In the genomic region with DNA sequence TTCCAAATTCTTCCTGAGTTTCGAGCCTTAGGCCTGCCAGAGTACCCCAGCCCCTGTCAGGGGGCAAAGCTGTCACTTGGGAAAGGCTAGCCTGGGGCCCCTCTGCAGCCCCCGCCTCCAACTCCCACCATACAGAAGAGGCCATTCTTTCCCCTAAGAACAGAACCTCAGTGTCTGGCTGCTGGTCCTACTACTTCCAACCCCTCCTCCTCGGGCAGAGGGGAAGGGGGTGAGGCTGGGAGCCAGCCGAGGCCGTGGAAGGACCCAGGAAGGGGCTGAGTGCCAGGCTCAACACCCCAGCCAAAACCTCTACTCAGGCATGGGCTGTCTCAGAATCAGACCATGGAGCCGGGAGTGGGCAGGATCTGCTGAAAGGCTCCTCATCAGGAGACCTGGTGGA, we compare ENCODE assay signal across 11 mouse cellular contexts. TPM values are rescaled to one million over a fixed set of nuclear protein-coding genes. Genes with fewer than 3 reads are reported as not detected.
DNase-seq lines count a peak whose midpoint lies in the region; ATAC-seq and TF ChIP-seq lines count a peak whose summit lies in the region.
"Had no signal": no experiment of that assay in that cellular context is flagged by ENCODE, and none has a peak within 500 bp of the region (broad histone marks: within the 10 kb centered on the region; RNA-seq: fewer than 3 reads in every experiment).

No protein-coding gene starts in this region.

- ATAC-seq in liver, embryonic 12.5 days: no peak
- no peak for ATAC-seq in intestine, embryonic 15.5 days
- ATAC-seq in lung, postnatal 0 days: no peak

- WGBS in liver, adult 2 months: 24% methylated on average over 6 of the region's 6 CpGs
- WGBS in liver, embryonic 12.5 days (ENCODE audit: insufficient replicate concordance): 58% methylated on average over 6 of the region's 6 CpGs
- 56% methylated on average over 6 of the region's 6 CpGs for WGBS in intestine, embryonic 15.5 days
- 53% methylated on average over 6 of the region's 6 CpGs for WGBS in lung, postnatal 0 days

- peak; percentile 62 to 80 for DNase-seq in cerebellum, postnatal 14 days
- no peak for DNase-seq in cerebellum, adult 9-11 months
- no peak for DNase-seq in liver, adult 2 months (ENCODE audit: extremely low read depth, low read depth, low spot score)
- peak; percentile 56 for DNase-seq in right cerebral cortex, postnatal 4 days
- DNase-seq in ovary, postnatal 14 days (ENCODE audit: low spot score): no peak
- DNase-seq in lung, postnatal 0 days (ENCODE audit: low spot score): no peak
- DNase-seq: cerebellum, postnatal 25 days; gastrocnemius, postnatal 25 days had no signal

- H3K9me3 ChIP-seq in liver, embryonic 12.5 days (replicated peaks): no peaks in the 10 kb centered on the region
- H3K9me3 ChIP-seq in intestine, embryonic 15.5 days: no peaks in the 10 kb centered on the region
- H3K9me3 ChIP-seq in lung, postnatal 0 days (ENCODE audit: low read length): no peaks in the 10 kb centered on the region

- no peak overlapping the region for H3K4me3 ChIP-seq in liver, adult 2 months (ENCODE audit: insufficient read depth, low read depth, low read length)
- H3K4me3 ChIP-seq in liver, embryonic 12.5 days: no peak overlapping the region
- H3K4me3 ChIP-seq in intestine, embryonic 15.5 days (replicated peaks): no peak overlapping the region
- H3K4me3 ChIP-seq in lung, postnatal 0 days (ENCODE audit: low read depth, low read length): no peak overlapping the region

- peaks cover 18% of the 10 kb centered on the region for H3K36me3 ChIP-seq in liver, adult 2 months (ENCODE audit: control insufficient read depth, insufficient read depth, low read length)
- H3K36me3 ChIP-seq in liver, embryonic 12.5 days: peaks cover 64% of the 10 kb centered on the region
- H3K36me3 ChIP-seq in intestine, embryonic 15.5 days: no peaks in the 10 kb centered on the region
- no peaks in the 10 kb centered on the region for H3K36me3 ChIP-seq in lung, postnatal 0 days (ENCODE audit: insufficient read depth, low read length)

- H3K79me2 ChIP-seq in liver, adult 2 months (ENCODE audit: control insufficient read depth, insufficient read depth, low read length): peaks cover 10% of the 10 kb centered on the region

- no peak for TF ChIP-seq EP300 in lung, postnatal 0 days (IDR thresholded peaks at IDR 0.05)

- H3K9ac ChIP-seq in liver, adult 2 months (ENCODE audit: low read depth, low read length): peak overlapping the region; percentile 7
- H3K9ac ChIP-seq in liver, embryonic 12.5 days: no peak overlapping the region
- no peak overlapping the region for H3K9ac ChIP-seq in intestine, embryonic 15.5 days
- no peak overlapping the region for H3K9ac ChIP-seq in lung, postnatal 0 days (replicated peaks; ENCODE audit: low read depth)

- H3K27me3 ChIP-seq in liver, adult 2 months (ENCODE audit: control insufficient read depth, insufficient read depth, low read length): no peaks in the 10 kb centered on the region
- H3K27me3 ChIP-seq in liver, embryonic 12.5 days (replicated peaks): no peaks in the 10 kb centered on the region
- no peaks in the 10 kb centered on the region for H3K27me3 ChIP-seq in intestine, embryonic 15.5 days (replicated peaks)
- H3K27me3 ChIP-seq in lung, postnatal 0 days (replicated peaks; ENCODE audit: insufficient read depth, low read length): no peaks in the 10 kb centered on the region

- H3K4me2 ChIP-seq in liver, embryonic 12.5 days: no peak overlapping the region
- no peak overlapping the region for H3K4me2 ChIP-seq in intestine, embryonic 15.5 days (replicated peaks)
- no peak overlapping the region for H3K4me2 ChIP-seq in lung, postnatal 0 days (replicated peaks; ENCODE audit: low read depth, low read length)

- TF ChIP-seq CTCF in liver, adult 2 months (IDR thresholded peaks at IDR 0.05; ENCODE audit: low read depth, low read length): no peak
- no peak for TF ChIP-seq CTCF in lung, postnatal 0 days (IDR thresholded peaks at IDR 0.05)

- no peak for TF ChIP-seq POLR2A in liver, adult 2 months (IDR thresholded peaks at IDR 0.05; ENCODE audit: extremely low read depth, insufficient read depth, low read length)

- peak overlapping the region; percentile 85 for H3K27ac ChIP-seq in liver, adult 2 months (replicated peaks; ENCODE audit: insufficient read depth, low read depth, low read length)
- H3K27ac ChIP-seq in liver, embryonic 12.5 days: no peak overlapping the region
- H3K27ac ChIP-seq in intestine, embryonic 15.5 days: peak overlapping the region; percentile 1; the same call in 1 of the 2 replicates
- no peak overlapping the region for H3K27ac ChIP-seq in lung, postnatal 0 days (ENCODE audit: low read length)
- H3K27ac ChIP-seq: kidney, postnatal 0 days had no signal

- peaks cover 50% of the 10 kb centered on the region for H3K4me1 ChIP-seq in liver, adult 2 months (ENCODE audit: control insufficient read depth, insufficient read depth, low read length)
- peaks cover 59% of the 10 kb centered on the region for H3K4me1 ChIP-seq in liver, embryonic 12.5 days
- H3K4me1 ChIP-seq in intestine, embryonic 15.5 days (replicated peaks): peaks cover 61% of the 10 kb centered on the region
- H3K4me1 ChIP-seq in lung, postnatal 0 days (ENCODE audit: insufficient read depth, low read depth, low read length): peaks cover 6% of the 10 kb centered on the region; the same call in 1 of the 2 replicates

RNA-seq across cellular contexts. Expression of gene Tmem104, which starts 8.1 kb away (rescaled TPM):
- 5.3 and 8.1 TPM in 2 replicates for total RNA-seq in liver, adult 2 months (2014; rRNA removed)
- polyA plus RNA-seq in liver, adult 2 months (2012; rRNA removed): 8.7 and 9.1 TPM in 2 replicates
- 7.5 and 8.1 TPM in 2 replicates for polyA plus RNA-seq in liver, embryonic 12.5 days (2016; fragmentation: Nextera tagmentation; extraction: Ambion mirVana)
- polyA plus RNA-seq in intestine, embryonic 15.5 days (2015; fragmentation: Nextera tagmentation; extraction: Ambion mirVana): 9.3 and 12.2 TPM in 2 replicates
- polyA plus RNA-seq in lung, postnatal 0 days (2015; fragmentation: Nextera tagmentation; extraction: Ambion mirVana): 9.6 and 10.5 TPM in 2 replicates

RNA-seq across cellular contexts. Expression of gene Nat9, which starts 8.5 kb away (rescaled TPM):
- total RNA-seq in liver, adult 2 months (2014; rRNA removed): 42.7 and 43.7 TPM in 2 replicates
- polyA plus RNA-seq in liver, adult 2 months (2012; rRNA removed): 28.7 and 35.2 TPM in 2 replicates
- polyA plus RNA-seq in liver, embryonic 12.5 days (2016; fragmentation: Nextera tagmentation; extraction: Ambion mirVana): 12.8 and 12.9 TPM in 2 replicates
- 20.5 and 20.6 TPM in 2 replicates for polyA plus RNA-seq in intestine, embryonic 15.5 days (2015; fragmentation: Nextera tagmentation; extraction: Ambion mirVana)
- polyA plus RNA-seq in lung, postnatal 0 days (2015; fragmentation: Nextera tagmentation; extraction: Ambion mirVana): 30.3 and 30.8 TPM in 2 replicates

RNA-seq across cellular contexts. Expression of gene Slc9a3r1, which starts 16.1 kb away (rescaled TPM):
- 113 and 117 TPM in 2 replicates for total RNA-seq in liver, adult 2 months (2014; rRNA removed)
- polyA plus RNA-seq in liver, adult 2 months (2012; rRNA removed): 130 and 177 TPM in 2 replicates
- polyA plus RNA-seq in liver, embryonic 12.5 days (2016; fragmentation: Nextera tagmentation; extraction: Ambion mirVana): 74.5 and 75.7 TPM in 2 replicates
- 252 and 270 TPM in 2 replicates for polyA plus RNA-seq in intestine, embryonic 15.5 days (2015; fragmentation: Nextera tagmentation; extraction: Ambion mirVana)
- 56.9 and 71.2 TPM in 2 replicates for polyA plus RNA-seq in lung, postnatal 0 days (2015; fragmentation: Nextera tagmentation; extraction: Ambion mirVana)

RNA-seq across cellular contexts. Expression of gene Cd300lf, which starts 45.4 kb away (rescaled TPM):
- total RNA-seq in liver, adult 2 months (2014; rRNA removed): 1.2 and 1.5 TPM in 2 replicates
- polyA plus RNA-seq in liver, adult 2 months (2012; rRNA removed): 0.54 and 1.1 TPM in 2 replicates
- 0.90 and 1.3 TPM in 2 replicates for polyA plus RNA-seq in liver, embryonic 12.5 days (2016; fragmentation: Nextera tagmentation; extraction: Ambion mirVana)
- polyA plus RNA-seq in intestine, embryonic 15.5 days (2015; fragmentation: Nextera tagmentation; extraction: Ambion mirVana): 0.85 and 1.2 TPM in 2 replicates
- polyA plus RNA-seq in lung, postnatal 0 days (2015; fragmentation: Nextera tagmentation; extraction: Ambion mirVana): 12.7 and 13.1 TPM in 2 replicates
- total RNA-seq: gastrocnemius, postnatal 25 days had no signal

Comparison
In these comparisons a context has a peak if more than half of its experiments do, and no peak if none do; other contexts are left out.
1. DNase-seq: peak in cerebellum, postnatal 14 days (2 of 2) and right cerebral cortex, postnatal 4 days (single experiment); none in cerebellum, adult 9-11 months (single experiment), liver, adult 2 months (single experiment), ovary, postnatal 14 days (single experiment) and lung, postnatal 0 days (single experiment).
2. H3K27ac ChIP-seq: peak in liver, adult 2 months (single experiment) and intestine, embryonic 15.5 days (single experiment); none in liver, embryonic 12.5 days (single experiment) and lung, postnatal 0 days (single experiment).